Comparison of ENCODE assay signal across 25 mouse cellular contexts in genomic region chr10:85266796-85267195, GRCm38 (mm10).
DNase-seq lines count a peak whose midpoint lies in the region; ATAC-seq and TF ChIP-seq lines count a peak whose summit lies in the region.
"Had no signal": no experiment of that assay in that cellular context is flagged by ENCODE, and none has a peak within 500 bp of the region (broad histone marks: within the 10 kb centered on the region; RNA-seq: fewer than 3 reads in every experiment).

No protein-coding gene starts in this region.

- H3K79me3 ChIP-seq in C2C12 (ENCODE audit: low read depth), result no peaks in the 10 kb centered on the region

- no peaks in the 10 kb centered on the region for H3K27me3 ChIP-seq in lung, postnatal 0 days (replicated peaks; ENCODE audit: insufficient read depth, low read length)
- H3K27me3 ChIP-seq in C2C12 (ENCODE audit: control insufficient read depth, insufficient read depth, insufficient read length), result no peaks in the 10 kb centered on the region
- H3K27me3 ChIP-seq in midbrain, embryonic 13.5 days, result no peaks in the 10 kb centered on the region
- H3K27me3 ChIP-seq: forebrain, embryonic 13.5 days; heart, embryonic 15.5 days had no signal

- no peak for TF ChIP-seq CTCF in lung, postnatal 0 days (IDR thresholded peaks at IDR 0.05)
- TF ChIP-seq CTCF in C2C12 (IDR thresholded peaks at IDR 0.05; ENCODE audit: control insufficient read depth, insufficient read depth, insufficient read length), result no peak

- H3K36me3 ChIP-seq in lung, postnatal 0 days (ENCODE audit: insufficient read depth, low read length), result no peaks in the 10 kb centered on the region
- H3K36me3 ChIP-seq in C2C12 (ENCODE audit: control insufficient read depth, insufficient read depth), result no peaks in the 10 kb centered on the region
- H3K36me3 ChIP-seq in midbrain, embryonic 13.5 days, result no peaks in the 10 kb centered on the region
- H3K36me3 ChIP-seq: forebrain, embryonic 10.5 days; heart, embryonic 12.5 days; heart, embryonic 15.5 days had no signal

- no peaks in the 10 kb centered on the region for H3K79me2 ChIP-seq in C2C12 (ENCODE audit: control insufficient read depth, insufficient read depth)

- H3K9ac ChIP-seq in lung, postnatal 0 days (replicated peaks; ENCODE audit: low read depth), result no peak overlapping the region
- no peak overlapping the region for H3K9ac ChIP-seq in midbrain, embryonic 13.5 days (replicated peaks)
- H3K9ac ChIP-seq: forebrain, embryonic 13.5 days; heart, embryonic 12.5 days; heart, embryonic 15.5 days; hindbrain, embryonic 14.5 days had no signal

- peak; percentile 2 to 5 for DNase-seq in lung, adult 18-20 months
- no peak for DNase-seq in lung, postnatal 0 days (ENCODE audit: low spot score)
- no peak for DNase-seq in spleen, postnatal 14 days (ENCODE audit: low spot score in 2 of 2)
- DNase-seq: adrenal gland, adult 8-10 months; adrenal gland, postnatal 25 days; cerebellum, adult 18-20 months; cerebellum, adult 9-10 months; cerebellum, postnatal 14 days; gastrocnemius, postnatal 10 days; gastrocnemius, postnatal 36 days; heart, adult 18-20 months; heart, postnatal 10 days; heart, postnatal 4 days had no signal

- TF ChIP-seq EP300 in lung, postnatal 0 days (IDR thresholded peaks at IDR 0.05), result no peak

- H3ac ChIP-seq in C2C12 (ENCODE audit: control insufficient read depth, insufficient read length, low read depth), result no peak overlapping the region

- no peaks in the 10 kb centered on the region for H3K4me1 ChIP-seq in lung, postnatal 0 days (ENCODE audit: insufficient read depth, low read depth, low read length)
- H3K4me1 ChIP-seq in midbrain, embryonic 13.5 days (replicated peaks), result no peaks in the 10 kb centered on the region
- H3K4me1 ChIP-seq: forebrain, embryonic 13.5 days; heart, embryonic 12.5 days had no signal

- ATAC-seq in lung, postnatal 0 days, result no peak
- ATAC-seq in megakaryocyte progenitor cell, adult 5-6 weeks (replicated peaks; ENCODE audit: poor library complexity), result peak; percentile 54
- ATAC-seq in midbrain, embryonic 13.5 days, result no peak
- ATAC-seq: activated CD4-positive, CD25-positive, alpha-beta regulatory T cell, adult 4 months; forebrain, embryonic 13.5 days; forebrain, embryonic 16.5 days; hindbrain, postnatal 0 days; inflammation-experienced regulatory T-cells, adult 6 months had no signal

- H3K4me3 ChIP-seq in lung, postnatal 0 days (ENCODE audit: low read depth, low read length), result no peak overlapping the region
- H3K4me3 ChIP-seq in C2C12 (ENCODE audit: insufficient read depth, poor library complexity, severe bottlenecking), result no peak overlapping the region
- no peak overlapping the region for H3K4me3 ChIP-seq in midbrain, embryonic 13.5 days (replicated peaks)
- H3K4me3 ChIP-seq: forebrain, embryonic 10.5 days; forebrain, embryonic 13.5 days; heart, embryonic 12.5 days; heart, embryonic 15.5 days had no signal

- no peak overlapping the region for H3K27ac ChIP-seq in lung, postnatal 0 days (ENCODE audit: low read length)
- no peak overlapping the region for H3K27ac ChIP-seq in midbrain, embryonic 13.5 days
- H3K27ac ChIP-seq: forebrain, embryonic 10.5 days; forebrain, embryonic 13.5 days; heart, embryonic 15.5 days; hindbrain, embryonic 14.5 days; hindbrain, postnatal 0 days had no signal

- no peaks in the 10 kb centered on the region for H3K9me3 ChIP-seq in lung, postnatal 0 days (ENCODE audit: low read length)
- H3K9me3 ChIP-seq in midbrain, embryonic 13.5 days, result no peaks in the 10 kb centered on the region
- H3K9me3 ChIP-seq: forebrain, embryonic 10.5 days; forebrain, embryonic 13.5 days; heart, embryonic 12.5 days; heart, embryonic 15.5 days had no signal

- WGBS in lung, postnatal 0 days, result 64% methylated on average over 4 of the region's 4 CpGs
- 87% methylated on average over 4 of the region's 4 CpGs for WGBS in midbrain, embryonic 13.5 days

- H3K4me2 ChIP-seq in lung, postnatal 0 days (replicated peaks; ENCODE audit: low read depth, low read length), result no peak overlapping the region
- no peak overlapping the region for H3K4me2 ChIP-seq in midbrain, embryonic 13.5 days (replicated peaks)
- H3K4me2 ChIP-seq: forebrain, embryonic 13.5 days; heart, embryonic 12.5 days; heart, embryonic 15.5 days; hindbrain, embryonic 14.5 days had no signal

TF ChIP-seq in C2C12, 6 proteins besides CTCF, POLR2A, EP300 and RAD21:
- TF ChIP-seq FOSL1 (IDR thresholded peaks at IDR 0.05; ENCODE audit: insufficient read depth, low read length, poor library complexity, severe bottlenecking) (no peak), USF1 (IDR thresholded peaks at IDR 0.05; ENCODE audit: low read depth) (no peak), MAX (IDR thresholded peaks at IDR 0.05) (no peak), MYOG (IDR thresholded peaks at IDR 0.05; ENCODE audit: control insufficient read depth, extremely low read depth, insufficient read length) (no peak), CEBPB (IDR thresholded peaks at IDR 0.05; ENCODE audit: low read depth) (peak; percentile 78), MYOD1 (IDR thresholded peaks at IDR 0.05; ENCODE audit: control insufficient read depth, insufficient read length, low read depth) (peak; percentile 86)

Comparison
In these comparisons a context has a peak if more than half of its experiments do, and no peak if none do; other contexts are left out.
1. DNase-seq: peak in lung, adult 18-20 months (2 of 2); none in lung, postnatal 0 days (single experiment) and spleen, postnatal 14 days (0 of 2).